Mouse (Mus musculus) myocyte (in vitro differentiated cells): ENCODE data around the gene Kcnd3.

Experiments used
- CEBPB ChIP-seq: IDR thresholded peaks from 2 replicates; pipeline ENCODE4 v1.6.1; 2011; ENCODE audit warnings: mild to moderate bottlenecking, moderate library complexity; ENCODE audit not compliant: poor library complexity, insufficient read depth, severe bottlenecking
- E2F4 ChIP-seq: IDR thresholded peaks from one replicate; pipeline ENCODE4 v1.6.1; 2011; ENCODE audit warnings: mild to moderate bottlenecking, control low read depth, moderate library complexity; ENCODE audit not compliant: insufficient read depth
- MAX ChIP-seq: IDR thresholded peaks from one replicate; pipeline ENCODE4 v1.6.1; 2011; ENCODE audit warnings: low read depth, mild to moderate bottlenecking, control low read depth
- MYOD1 ChIP-seq, 3 experiments: IDR thresholded peaks; one replicate each; pipeline ENCODE4 v1.6.1; 2011; ENCODE audit warnings: control low read depth in 2 of 3, low read depth in 2 of 3, mild to moderate bottlenecking in 2 of 3, moderate library complexity in 1 of 3; ENCODE audit not compliant: insufficient read length in 2 of 3, control insufficient read depth in 1 of 3
- POLR2A ChIP-seq: IDR thresholded peaks from one replicate; pipeline ENCODE4 v1.6.1; 2011; ENCODE audit warnings: low read depth, mild to moderate bottlenecking, control low read depth, moderate library complexity; ENCODE audit not compliant: insufficient read length
- TCF12 ChIP-seq: IDR thresholded peaks from one replicate; pipeline ENCODE4 v1.6.1; 2011; ENCODE audit warnings: mild to moderate bottlenecking, control low read depth; ENCODE audit not compliant: poor library complexity, insufficient read depth, severe bottlenecking
- USF1 ChIP-seq: IDR thresholded peaks from one replicate; pipeline ENCODE4 v1.6.1; 2011; ENCODE audit warnings: low read depth, mild to moderate bottlenecking, control low read depth, moderate library complexity

GRCm38 (mm10) chr3:105567472-105567871 is 115.3 kb downstream of the Kcnd3 start:
- no peak for TF ChIP-seq CEBPB
- TF ChIP-seq POLR2A: no peak
- TF ChIP-seq E2F4: no peak
- no peak for TF ChIP-seq USF1
- TF ChIP-seq MYOD1 (IDR thresholded peaks at IDR 0.05; ENCODE audit: control insufficient read depth in 1 of 3, insufficient read length in 2 of 3, low read depth in 2 of 3): no peak
- TF ChIP-seq TCF12: no peak
- TF ChIP-seq MAX: no peak
